Mouse (Mus musculus): ENCODE measurements around the gene Rasal2. TPM values are rescaled to one million over a fixed set of nuclear protein-coding genes. Genes with fewer than 3 reads are reported as not detected.
A peak's percentile ranks its signal among the peaks of the same experiment; 100 is the strongest.

Gene Rasal2
- polyA plus RNA-seq, 1 experiment from 2014 or later, result 13.7 TPM

DNA sequence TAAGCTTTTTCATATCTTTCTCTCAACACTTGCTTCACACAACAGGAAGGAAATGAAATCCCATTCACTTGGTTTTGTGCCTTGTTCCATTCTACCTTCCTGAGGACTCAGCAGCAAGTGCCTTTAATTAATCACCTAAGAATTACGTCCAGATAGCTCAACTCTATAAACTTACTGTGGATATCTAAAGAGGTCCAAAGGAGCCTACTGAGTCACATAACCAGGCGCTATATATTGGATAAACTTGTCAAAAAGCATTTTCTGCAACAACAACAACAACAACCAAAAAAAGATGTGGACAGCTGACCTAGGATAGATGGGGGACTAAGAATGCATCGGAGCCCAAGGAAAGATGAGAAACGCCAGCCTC, 1.1 kb downstream of the Rasal2 start:
- WGBS, result under 1% methylated on average over 4 of the region's 4 CpGs
- Histone ChIP-seq H3K27me3 (ENCODE audit: control insufficient read depth, insufficient read depth, low read length) (no peaks in the 10 kb centered on the region), H3K27ac (ENCODE audit: low read length) (peak overlapping the region; percentile 93), H3K4me2 (ENCODE audit: low read depth, low read length) (peak overlapping the region; percentile 80), H3K4me3 (ENCODE audit: low read length) (peak overlapping the region; percentile 82), H3K4me1 (ENCODE audit: control insufficient read depth, insufficient read depth, low read length) (peaks cover 29% of the 10 kb centered on the region), H3K9ac (ENCODE audit: low read length) (peak overlapping the region; percentile 84), H3K9me3 (replicated peaks; ENCODE audit: control insufficient read depth, low read length) (no peaks in the 10 kb centered on the region), H3K36me3 (ENCODE audit: control insufficient read depth, insufficient read depth) (no peaks in the 10 kb centered on the region)
- ATAC-seq (replicated peaks; ENCODE audit: extremely low read depth, insufficient read depth, low FRiP score), result no peak

DNA sequence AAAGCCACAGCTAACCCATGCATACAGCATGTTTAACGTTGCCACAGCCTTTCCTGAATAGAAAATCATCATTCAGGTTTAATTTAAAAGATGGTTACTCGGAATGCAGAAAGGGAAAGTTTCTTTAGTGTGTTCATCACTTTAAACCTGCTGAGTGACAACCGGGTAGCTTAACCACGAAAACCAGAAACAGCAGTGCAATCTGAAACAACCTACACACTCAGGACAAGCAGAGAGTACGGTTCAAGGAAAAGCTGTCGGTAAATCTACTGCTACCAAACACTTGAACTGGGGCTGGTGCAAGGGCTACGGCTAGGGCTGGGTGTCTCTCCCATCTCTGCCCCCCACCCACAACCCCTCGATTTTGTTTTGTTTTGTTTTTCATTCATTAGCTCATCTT, 1.5 kb downstream of the Rasal2 start:
- peak overlapping the region; percentile 93 for H3K27ac ChIP-seq (ENCODE audit: low read length)

DNA sequence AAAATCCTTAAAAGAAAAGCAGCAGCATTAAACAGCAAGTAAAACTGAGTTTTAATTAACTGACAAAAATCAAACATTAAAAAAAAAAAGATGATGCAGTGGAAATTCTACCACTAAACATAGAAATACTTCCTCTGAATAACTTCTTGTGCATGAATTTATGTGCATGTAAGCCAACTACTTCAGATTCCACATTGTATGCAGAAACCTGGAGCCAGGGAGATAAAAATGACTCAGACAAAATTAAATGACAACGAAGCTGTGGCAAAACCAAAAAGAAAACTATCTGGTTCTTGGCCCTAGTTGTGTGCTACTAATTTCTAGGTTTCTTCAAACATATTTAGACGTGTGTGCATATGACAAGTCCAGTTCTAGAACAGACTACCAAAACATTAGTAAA, 2.7 kb downstream of the Rasal2 start:
- ATAC-seq (replicated peaks; ENCODE audit: extremely low read depth, insufficient read depth, low FRiP score), result no peak
- 52% methylated on average over 2 of the region's 2 CpGs for WGBS
- H3K27me3 ChIP-seq (ENCODE audit: control insufficient read depth, insufficient read depth, low read length), result no peaks in the 10 kb centered on the region
- H3K27ac ChIP-seq (ENCODE audit: low read length), result no peak overlapping the region
- peak overlapping the region; percentile 23; the same call in 1 of the 2 replicates for H3K4me2 ChIP-seq (ENCODE audit: low read depth, low read length)
- H3K9ac ChIP-seq (ENCODE audit: low read length), result no peak overlapping the region
- peaks cover 26% of the 10 kb centered on the region for H3K4me1 ChIP-seq (ENCODE audit: control insufficient read depth, insufficient read depth, low read length)
- no peaks in the 10 kb centered on the region for H3K9me3 ChIP-seq (replicated peaks; ENCODE audit: control insufficient read depth, low read length)
- no peak overlapping the region for H3K4me3 ChIP-seq (ENCODE audit: low read length)
- H3K36me3 ChIP-seq (ENCODE audit: control insufficient read depth, insufficient read depth), result no peaks in the 10 kb centered on the region

More for the DNA sequence above, 1.5 kb downstream of the Rasal2 start:
- 7% methylated on average over 8 of the region's 8 CpGs for WGBS
- Histone ChIP-seq H3K4me3 (ENCODE audit: low read length) (peak overlapping the region; percentile 82), H3K36me3 (ENCODE audit: control insufficient read depth, insufficient read depth) (no peaks in the 10 kb centered on the region), H3K27me3 (ENCODE audit: control insufficient read depth, insufficient read depth, low read length) (no peaks in the 10 kb centered on the region), H3K4me1 (ENCODE audit: control insufficient read depth, insufficient read depth, low read length) (peaks cover 28% of the 10 kb centered on the region), H3K9me3 (replicated peaks; ENCODE audit: control insufficient read depth, low read length) (no peaks in the 10 kb centered on the region), H3K4me2 (ENCODE audit: low read depth, low read length) (peak overlapping the region; percentile 80), H3K9ac (ENCODE audit: low read length) (peak overlapping the region; percentile 84)
- no peak for ATAC-seq (replicated peaks; ENCODE audit: extremely low read depth, insufficient read depth, low FRiP score)

DNA sequence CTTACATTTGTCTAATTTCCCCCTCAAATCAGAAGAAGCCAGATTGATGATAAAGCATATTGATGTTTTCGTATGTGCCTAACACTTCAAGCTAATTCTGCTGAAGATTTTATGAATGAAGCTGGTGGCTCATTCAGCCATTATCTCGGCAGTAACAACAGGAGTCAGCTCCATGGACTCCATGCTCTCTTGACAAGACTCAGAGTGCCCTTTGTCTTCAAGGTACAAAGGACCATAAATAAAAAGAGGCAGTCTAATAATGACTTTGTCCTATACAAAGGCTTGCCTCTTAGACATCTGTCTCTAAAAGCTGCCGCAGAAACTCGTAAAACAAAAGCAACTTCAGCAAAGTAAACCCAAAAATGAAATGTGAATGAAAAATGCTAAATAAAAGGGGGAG, 24.4 kb downstream of the Rasal2 start:
- Histone ChIP-seq H3K4me3 (ENCODE audit: low read length) (no peak overlapping the region), H3K4me2 (ENCODE audit: low read depth, low read length) (no peak overlapping the region), H3K36me3 (ENCODE audit: control insufficient read depth, insufficient read depth) (no peaks in the 10 kb centered on the region), H3K27ac (ENCODE audit: low read length) (no peak overlapping the region), H3K4me1 (ENCODE audit: control insufficient read depth, insufficient read depth, low read length) (peaks cover 5% of the 10 kb centered on the region; the same call in 1 of the 2 replicates), H3K9me3 (replicated peaks; ENCODE audit: control insufficient read depth, low read length) (no peaks in the 10 kb centered on the region), H3K9ac (ENCODE audit: low read length) (no peak overlapping the region), H3K27me3 (ENCODE audit: control insufficient read depth, insufficient read depth, low read length) (no peaks in the 10 kb centered on the region)
- ATAC-seq (replicated peaks; ENCODE audit: extremely low read depth, insufficient read depth, low FRiP score), result no peak
- WGBS, result 66% methylated on average over 4 of the region's 4 CpGs

DNA sequence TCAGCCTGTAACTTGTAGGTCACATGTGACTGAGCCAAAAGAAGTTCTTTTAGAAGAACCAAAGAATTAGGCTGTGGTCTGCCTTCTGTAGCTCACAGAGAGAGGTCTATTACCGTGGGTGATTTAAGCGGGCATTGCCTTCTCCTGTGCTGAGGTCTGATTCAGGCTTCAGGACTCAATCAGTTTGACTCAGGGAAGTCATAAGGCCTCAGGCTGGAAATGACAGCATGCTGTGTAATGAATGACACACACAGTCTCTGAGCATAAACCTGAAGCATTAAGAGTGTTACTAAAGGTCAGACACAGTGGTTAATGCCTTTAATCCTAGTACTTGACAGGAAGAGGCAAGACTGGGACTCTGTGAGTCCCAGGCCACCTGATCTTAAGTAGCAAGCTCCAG, 31.7 kb downstream of the Rasal2 start:
- ATAC-seq (replicated peaks; ENCODE audit: extremely low read depth, insufficient read depth, low FRiP score), result no peak
- H3K27ac ChIP-seq (ENCODE audit: low read length), result no peak overlapping the region

DNA sequence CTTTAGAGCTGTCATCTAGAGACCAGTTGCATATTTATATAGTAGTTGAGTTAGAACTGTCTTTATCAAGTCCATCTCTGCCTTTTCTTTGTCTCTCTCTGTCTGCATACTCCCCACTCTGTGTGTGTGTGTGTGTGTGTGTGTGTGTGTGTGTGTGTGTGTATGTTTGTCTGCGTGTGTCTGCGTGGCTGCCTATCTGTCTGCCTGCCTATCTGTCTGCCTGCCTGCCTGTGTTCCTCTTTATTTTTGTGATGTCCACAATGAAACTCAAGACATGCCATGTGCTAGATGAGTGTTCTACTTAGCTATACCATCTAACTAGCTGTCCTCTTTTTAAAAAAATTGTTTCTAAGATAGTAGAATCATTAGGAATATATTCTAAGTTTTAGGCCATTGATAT, 42.0 kb downstream of the Rasal2 start:
- H3K9me3 ChIP-seq (replicated peaks; ENCODE audit: control insufficient read depth, low read length), result no peaks in the 10 kb centered on the region
- H3K27ac ChIP-seq (ENCODE audit: low read length), result no peak overlapping the region
- H3K4me1 ChIP-seq (ENCODE audit: control insufficient read depth, insufficient read depth, low read length), result no peaks in the 10 kb centered on the region
- no peaks in the 10 kb centered on the region for H3K27me3 ChIP-seq (ENCODE audit: control insufficient read depth, insufficient read depth, low read length)
- H3K4me3 ChIP-seq (ENCODE audit: low read length), result no peak overlapping the region
- ATAC-seq (replicated peaks; ENCODE audit: extremely low read depth, insufficient read depth, low FRiP score), result no peak
- H3K36me3 ChIP-seq (ENCODE audit: control insufficient read depth, insufficient read depth), result no peaks in the 10 kb centered on the region
- 100% methylated on average over 2 of the region's 2 CpGs for WGBS
- no peak overlapping the region for H3K9ac ChIP-seq (ENCODE audit: low read length)
- no peak overlapping the region for H3K4me2 ChIP-seq (ENCODE audit: low read depth, low read length)

More for the DNA sequence above, 31.7 kb downstream of the Rasal2 start:
- no peaks in the 10 kb centered on the region for H3K9me3 ChIP-seq (replicated peaks; ENCODE audit: control insufficient read depth, low read length)
- no peaks in the 10 kb centered on the region for H3K36me3 ChIP-seq (ENCODE audit: control insufficient read depth, insufficient read depth)
- no peak overlapping the region for H3K9ac ChIP-seq (ENCODE audit: low read length)
- no peaks in the 10 kb centered on the region for H3K4me1 ChIP-seq (ENCODE audit: control insufficient read depth, insufficient read depth, low read length)
- WGBS, result 60% methylated on average over 2 of the region's 2 CpGs
- H3K27me3 ChIP-seq (ENCODE audit: control insufficient read depth, insufficient read depth, low read length), result no peaks in the 10 kb centered on the region
- no peak overlapping the region for H3K4me3 ChIP-seq (ENCODE audit: low read length)
- H3K4me2 ChIP-seq (ENCODE audit: low read depth, low read length), result no peak overlapping the region

DNA sequence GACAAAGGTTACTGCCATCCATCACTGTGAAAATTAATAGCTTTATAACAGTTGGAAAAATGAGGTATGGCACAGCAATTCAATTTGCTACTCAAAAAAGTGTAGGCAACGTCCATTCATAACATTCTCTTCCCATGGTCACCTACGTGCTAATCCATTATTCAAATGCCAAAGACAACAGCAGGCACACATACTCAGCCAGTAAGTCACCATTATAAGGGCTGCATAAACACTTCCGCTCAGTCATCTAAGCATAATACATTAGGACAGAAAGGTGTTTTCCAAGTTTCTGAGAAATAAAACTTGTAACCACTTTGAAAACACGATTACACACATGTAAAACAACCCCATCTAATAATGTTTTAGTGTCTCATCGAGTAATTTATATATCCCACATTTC, 44.1 kb downstream of the Rasal2 start:
- no peaks in the 10 kb centered on the region for H3K4me1 ChIP-seq (ENCODE audit: control insufficient read depth, insufficient read depth, low read length)
- 78% methylated on average over 5 of the region's 5 CpGs for WGBS
- H3K4me3 ChIP-seq (ENCODE audit: low read length), result no peak overlapping the region
- no peak overlapping the region for H3K9ac ChIP-seq (ENCODE audit: low read length)
- H3K36me3 ChIP-seq (ENCODE audit: control insufficient read depth, insufficient read depth), result no peaks in the 10 kb centered on the region
- no peak overlapping the region for H3K27ac ChIP-seq (ENCODE audit: low read length)
- no peak overlapping the region for H3K4me2 ChIP-seq (ENCODE audit: low read depth, low read length)
- no peak for ATAC-seq (replicated peaks; ENCODE audit: extremely low read depth, insufficient read depth, low FRiP score)
- H3K9me3 ChIP-seq (replicated peaks; ENCODE audit: control insufficient read depth, low read length), result no peaks in the 10 kb centered on the region
- H3K27me3 ChIP-seq (ENCODE audit: control insufficient read depth, insufficient read depth, low read length), result no peaks in the 10 kb centered on the region

DNA sequence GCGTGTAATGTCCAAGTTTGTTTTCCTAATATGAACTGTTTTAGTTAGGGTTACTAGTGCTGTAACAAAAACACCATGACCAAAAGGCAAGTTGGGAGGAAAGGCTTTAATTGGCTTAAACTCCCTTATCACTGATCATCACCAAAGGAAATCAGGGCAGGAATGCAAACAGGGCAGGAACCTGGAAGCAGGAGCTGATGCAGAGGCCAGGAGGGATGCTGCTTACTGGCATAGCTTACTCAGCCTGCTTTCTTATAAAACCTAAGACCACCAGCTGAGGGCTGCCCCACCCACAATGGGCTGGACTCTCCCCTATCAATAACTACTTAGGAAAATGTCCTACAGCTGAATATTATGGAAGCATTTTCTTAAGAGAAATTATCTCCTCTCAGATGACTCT, 65.7 kb downstream of the Rasal2 start:
- Histone ChIP-seq H3K4me1 (ENCODE audit: control insufficient read depth, insufficient read depth, low read length) (peaks cover 3% of the 10 kb centered on the region; the same call in 1 of the 2 replicates), H3K4me3 (ENCODE audit: low read length) (no peak overlapping the region), H3K27me3 (ENCODE audit: control insufficient read depth, insufficient read depth, low read length) (no peaks in the 10 kb centered on the region), H3K9ac (ENCODE audit: low read length) (no peak overlapping the region), H3K9me3 (replicated peaks; ENCODE audit: control insufficient read depth, low read length) (no peaks in the 10 kb centered on the region), H3K4me2 (ENCODE audit: low read depth, low read length) (no peak overlapping the region), H3K27ac (ENCODE audit: low read length) (no peak overlapping the region), H3K36me3 (ENCODE audit: control insufficient read depth, insufficient read depth) (no peaks in the 10 kb centered on the region)
- 85% methylated on average over 1 of the region's 1 CpGs for WGBS
- ATAC-seq (replicated peaks; ENCODE audit: extremely low read depth, insufficient read depth, low FRiP score), result no peak

DNA sequence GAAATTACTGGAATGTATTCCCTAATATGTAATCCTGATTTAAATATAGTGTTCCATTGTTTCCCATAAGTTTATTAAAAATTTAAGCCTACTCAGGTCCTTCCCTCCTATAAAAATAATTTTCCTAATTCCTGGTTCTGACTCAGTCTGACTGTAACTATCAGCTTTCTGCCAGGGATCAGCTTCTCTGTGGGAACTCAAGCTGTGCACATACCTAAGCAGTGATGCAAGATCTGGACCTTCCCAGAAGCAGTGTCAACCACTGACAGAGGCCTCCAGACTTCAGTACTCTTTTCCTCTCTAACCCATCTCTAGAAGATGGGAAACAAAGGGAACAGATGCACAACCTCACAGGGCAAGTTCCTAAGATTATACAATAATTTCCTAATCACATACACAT, 68.9 kb downstream of the Rasal2 start:
- Histone ChIP-seq H3K4me3 (ENCODE audit: low read length) (no peak overlapping the region), H3K9me3 (replicated peaks; ENCODE audit: control insufficient read depth, low read length) (no peaks in the 10 kb centered on the region), H3K4me2 (ENCODE audit: low read depth, low read length) (no peak overlapping the region), H3K27me3 (ENCODE audit: control insufficient read depth, insufficient read depth, low read length) (no peaks in the 10 kb centered on the region), H3K4me1 (ENCODE audit: control insufficient read depth, insufficient read depth, low read length) (peaks cover 3% of the 10 kb centered on the region; the same call in 1 of the 2 replicates), H3K36me3 (ENCODE audit: control insufficient read depth, insufficient read depth) (no peaks in the 10 kb centered on the region), H3K9ac (ENCODE audit: low read length) (no peak overlapping the region), H3K27ac (ENCODE audit: low read length) (no peak overlapping the region)
- no peak for ATAC-seq (replicated peaks; ENCODE audit: extremely low read depth, insufficient read depth, low FRiP score)

DNA sequence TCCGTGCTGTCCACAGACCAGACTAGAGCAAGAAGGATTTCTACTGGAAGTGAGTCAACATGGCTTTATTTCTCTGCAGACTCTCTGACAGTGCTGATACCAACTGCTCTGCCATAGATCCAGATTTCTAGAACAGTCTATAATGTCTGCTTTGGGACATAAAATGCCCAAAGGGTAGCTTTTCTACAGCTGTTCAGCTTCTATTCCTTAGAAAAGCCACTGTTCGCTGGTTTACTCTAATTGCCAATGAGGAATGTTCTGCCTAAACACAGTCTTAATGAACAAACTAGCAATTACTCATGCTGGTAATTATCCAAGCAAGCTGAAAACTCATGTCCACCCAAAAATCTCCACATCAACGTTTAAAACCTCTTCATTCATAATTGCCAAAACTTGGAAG, 77.6 kb downstream of the Rasal2 start:
- H3K27ac ChIP-seq (ENCODE audit: low read length), result no peak overlapping the region
- no peaks in the 10 kb centered on the region for H3K27me3 ChIP-seq (ENCODE audit: control insufficient read depth, insufficient read depth, low read length)
- no peak overlapping the region for H3K4me2 ChIP-seq (ENCODE audit: low read depth, low read length)
- H3K36me3 ChIP-seq (ENCODE audit: control insufficient read depth, insufficient read depth), result no peaks in the 10 kb centered on the region
- 76% methylated on average over 3 of the region's 3 CpGs for WGBS
- no peaks in the 10 kb centered on the region for H3K4me1 ChIP-seq (ENCODE audit: control insufficient read depth, insufficient read depth, low read length)
- H3K9ac ChIP-seq (ENCODE audit: low read length), result no peak overlapping the region
- no peaks in the 10 kb centered on the region for H3K9me3 ChIP-seq (replicated peaks; ENCODE audit: control insufficient read depth, low read length)
- H3K4me3 ChIP-seq (ENCODE audit: low read length), result no peak overlapping the region
- ATAC-seq (replicated peaks; ENCODE audit: extremely low read depth, insufficient read depth, low FRiP score), result no peak

Measured in heart, embryonic 16.5 days (tissue).